Mouse (Mus musculus): ENCODE data around the gene Gga3. TPM values are rescaled to one million over a fixed set of nuclear protein-coding genes. Genes with fewer than 3 reads are reported as not detected.

Gene Gga3
- total RNA-seq, 2 experiments from 2014 or later, result 17.8 to 19.0 TPM

DNA sequence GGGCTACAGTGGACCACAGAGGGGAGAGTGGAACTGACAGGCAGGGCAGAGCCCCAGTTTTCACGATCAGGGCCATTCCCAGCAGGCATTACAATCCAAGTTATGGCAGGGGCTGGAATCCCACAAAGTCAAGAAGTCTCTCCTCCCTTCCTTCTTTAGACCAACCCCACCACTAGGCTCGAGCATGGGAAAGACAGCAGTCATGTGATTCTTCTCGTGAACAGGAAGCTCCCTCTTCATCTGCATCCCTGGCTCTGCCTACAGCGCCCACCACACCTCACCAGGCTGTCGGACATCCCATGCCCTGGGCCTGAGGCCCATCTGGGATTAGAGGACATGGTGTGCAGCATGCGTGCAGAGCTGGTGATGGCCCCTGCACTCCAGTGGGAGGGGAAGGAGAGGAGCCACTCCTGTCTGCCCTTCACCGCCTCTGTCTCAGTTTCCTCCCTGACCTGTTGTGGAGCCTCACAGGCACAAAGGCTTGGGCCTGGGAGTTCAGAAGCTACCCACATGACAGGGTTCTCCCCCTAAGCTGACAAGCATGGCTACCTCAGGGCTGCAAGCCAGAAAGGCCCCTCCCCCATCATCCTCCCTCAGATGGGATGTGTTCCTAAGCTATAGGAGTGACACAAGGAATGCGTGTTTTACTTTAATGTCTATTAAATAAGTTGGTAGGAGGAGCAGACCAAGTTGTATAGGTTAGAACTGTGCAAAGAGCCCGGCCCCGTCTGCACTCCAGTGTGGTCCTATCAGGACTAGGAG lies 10.7 kb upstream of the Gga3 start:
- intact Hi-C loops (cut with DNase I), result no loop called here
- DNase-seq, result no peak

DNA sequence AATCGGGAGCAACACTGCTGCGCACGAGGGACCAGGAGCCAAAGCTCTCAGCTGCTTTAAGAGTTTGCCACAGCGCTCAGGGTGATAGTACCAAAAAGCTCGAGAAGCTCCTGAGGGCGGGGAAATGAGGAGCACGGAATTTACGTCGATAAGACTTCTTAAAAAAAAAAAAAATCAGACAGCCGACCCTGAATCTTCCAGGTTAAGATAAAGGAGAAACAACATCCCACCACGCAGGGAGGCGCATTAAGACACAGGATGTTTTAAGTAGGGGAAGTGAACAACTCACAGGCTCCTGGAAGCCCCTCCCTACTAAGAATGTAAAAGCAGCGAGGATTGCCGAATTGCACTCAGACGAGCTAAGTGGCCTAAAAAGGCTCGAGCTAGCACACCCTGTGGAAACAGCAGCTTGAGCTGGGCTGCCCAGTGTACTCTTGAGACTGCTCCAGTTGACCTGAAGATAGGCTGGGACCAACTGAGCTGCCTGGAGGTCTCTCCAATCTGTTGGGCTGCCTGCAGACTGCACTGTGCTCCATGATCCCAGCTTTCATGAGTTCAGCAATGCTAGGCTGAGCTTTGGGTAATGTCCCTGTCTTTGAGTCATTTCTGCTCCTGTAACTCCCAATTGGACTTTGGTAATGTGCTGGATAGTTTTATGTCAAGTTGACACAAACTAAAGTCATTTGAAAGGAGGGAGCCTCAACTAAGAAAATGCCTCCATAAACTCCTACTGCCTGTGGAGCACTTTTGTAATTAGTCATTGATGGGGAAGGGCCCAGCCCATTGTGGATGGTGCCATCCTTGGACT lies 9.5 kb upstream of the Gga3 start:
- intact Hi-C loops (cut with DNase I), result no loop called here
- DNase-seq, result peak in 1 of 2 experiments; percentile 38

- peak; percentile 91 to 95 for DNase-seq
- intact Hi-C loops (cut with DNase I), result no loop called here
Measured at GRCm38 (mm10) chr11:115612410-115613137, 8.7 kb upstream of the Gga3 start, which contains the start of gene Mif4gd. Gene Mif4gd, minus strand, starts transcription at chr11:115612969.

GRCm38 (mm10) chr11:115612059-115612409 lies 8.2 kb upstream of the Gga3 start:
- intact Hi-C loops (cut with DNase I), result no loop called here
- peak; percentile 83 to 90 for DNase-seq

DNA sequence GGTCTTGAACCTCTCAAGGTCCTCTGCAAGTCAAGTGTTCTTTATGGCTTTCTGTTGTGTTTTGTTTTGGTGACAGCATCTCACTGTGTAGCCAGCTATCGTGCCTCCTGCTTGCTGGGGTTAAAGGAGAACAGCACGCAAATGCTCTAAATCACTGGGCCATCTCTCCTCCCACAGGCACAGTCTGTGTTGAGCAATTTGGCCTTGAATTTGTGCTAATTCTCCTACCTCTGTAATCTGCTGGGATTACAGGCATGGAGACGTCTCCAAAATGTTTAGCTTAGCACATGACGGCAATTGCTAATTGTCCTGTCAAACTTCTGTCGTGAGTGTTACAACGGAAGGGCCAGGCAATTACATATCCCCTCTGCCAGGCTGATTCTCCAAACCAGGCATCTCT lies 7.3 kb upstream of the Gga3 start:
- intact Hi-C loops (cut with DNase I), result no loop called here

DNA sequence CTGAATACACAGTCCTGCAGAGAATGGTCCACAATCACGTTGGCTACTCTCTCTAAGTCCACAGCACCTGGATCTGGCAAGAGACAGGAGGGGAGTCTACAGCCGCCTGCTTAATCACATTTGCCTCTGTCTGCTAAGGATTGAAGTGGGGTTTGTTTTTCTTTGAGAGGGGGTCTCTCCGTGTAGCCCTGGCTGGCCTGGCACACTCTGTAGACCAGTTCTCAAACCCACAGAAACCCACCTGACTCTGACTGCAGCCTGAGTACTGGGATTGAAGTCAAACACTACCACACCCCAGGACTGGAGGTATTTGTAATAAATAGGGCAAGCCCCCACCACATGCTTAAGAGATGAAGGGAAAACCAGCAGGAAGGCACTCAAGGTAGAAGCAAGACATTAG lies 5.7 kb upstream of the Gga3 start:
- intact Hi-C loops (cut with DNase I), result no loop called here
- no peak for DNase-seq

More for the DNA sequence above, 7.3 kb upstream of the Gga3 start:
- DNase-seq, result no peak

- intact Hi-C loops (cut with DNase I), result no loop called here
- no peak for DNase-seq
Measured at GRCm38 (mm10) chr11:115608421-115609399, 4.9 kb upstream of the Gga3 start.

DNA sequence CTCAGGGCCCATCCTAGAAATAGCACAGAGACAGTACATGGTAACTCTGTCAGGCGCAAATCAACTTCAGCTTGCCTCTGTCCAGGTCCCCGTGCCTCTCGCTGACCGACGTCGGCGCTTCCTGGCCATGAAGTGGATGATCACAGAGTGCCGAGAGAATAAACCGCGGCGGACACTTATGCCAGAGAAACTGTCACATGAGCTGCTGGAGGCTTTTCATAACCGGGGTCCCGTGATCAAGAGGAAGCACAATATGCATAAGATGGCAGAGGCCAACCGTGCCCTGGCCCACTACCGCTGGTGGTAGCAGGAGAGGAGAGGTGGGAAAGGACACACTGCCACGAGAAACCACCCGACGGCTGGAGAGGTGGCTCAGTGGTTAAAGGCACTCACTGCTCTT lies 2.9 kb upstream of the Gga3 start:
- DNase-seq, result no peak

DNA sequence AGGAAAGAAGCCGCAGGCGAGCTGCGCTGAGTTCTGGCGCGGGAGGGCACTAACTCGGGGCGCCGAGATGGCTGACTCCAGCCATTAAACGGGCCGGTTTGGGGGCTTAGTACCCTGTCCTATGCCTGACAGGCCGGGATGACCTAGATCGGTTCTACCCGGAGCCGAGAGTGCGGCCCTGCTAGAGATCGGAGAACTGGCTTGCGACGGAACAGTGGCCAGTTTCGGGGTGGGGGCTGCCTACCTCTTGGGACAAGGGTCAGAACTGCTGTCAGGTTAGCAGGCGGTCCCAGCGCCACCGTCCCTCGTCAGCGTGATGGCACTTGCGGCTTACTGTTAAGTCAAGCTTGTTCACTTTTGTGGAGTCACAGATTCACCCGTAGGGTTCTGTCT lies 449 bp upstream of the Gga3 start:
- no peak for DNase-seq
- intact Hi-C loops (cut with DNase I), result loop anchor here (5.0 kb wide), 1 partner anchor 122 kb away; no protein-coding TSS in a partner anchor

More for the DNA sequence above, 2.9 kb upstream of the Gga3 start:
- intact Hi-C loops (cut with DNase I), result no loop called here

GRCm38 (mm10) chr11:115603128-115603475 lies 749 bp downstream of the Gga3 start:
- intact Hi-C loops (cut with DNase I), result loop anchor here (5.0 kb wide), 1 partner anchor 121 kb away; no protein-coding TSS in a partner anchor
- no peak for DNase-seq

DNA sequence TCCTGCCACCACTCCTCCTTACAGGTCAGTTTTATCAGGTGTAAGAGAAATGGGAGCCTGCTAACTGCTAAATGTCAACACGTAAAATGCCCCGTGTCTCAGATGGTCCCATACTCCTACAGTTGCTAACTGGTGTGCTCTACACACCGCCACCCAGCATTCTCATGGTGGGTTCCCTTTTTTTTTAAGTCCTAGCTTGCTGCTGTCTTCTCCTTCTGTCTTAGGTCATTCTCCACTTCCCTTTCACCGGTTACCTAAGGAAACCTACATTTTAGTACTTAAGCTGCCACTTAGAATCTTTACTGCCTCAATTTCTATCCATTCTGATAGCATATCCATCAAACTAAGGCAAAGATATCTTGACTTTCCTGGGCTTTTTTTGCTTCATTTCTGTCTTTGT lies 2.7 kb downstream of the Gga3 start:
- intact Hi-C loops (cut with DNase I), result loop anchor here (5.0 kb wide), 1 partner anchor 119 kb away; no protein-coding TSS in a partner anchor
- DNase-seq, result no peak

GRCm38 (mm10) chr11:115600743-115601142 lies 3.1 kb downstream of the Gga3 start:
- DNase-seq, result no peak
- intact Hi-C loops (cut with DNase I), result loop anchor here (5.0 kb wide), 1 partner anchor 118 kb away; no protein-coding TSS in a partner anchor

GRCm38 (mm10) chr11:115599722-115600121 lies 4.1 kb downstream of the Gga3 start:
- intact Hi-C loops (cut with DNase I), result loop anchor here (5.0 kb wide), 1 partner anchor 117 kb away; no protein-coding TSS in a partner anchor
- DNase-seq, result no peak

GRCm38 (mm10) chr11:115598309-115598708 lies 5.5 kb downstream of the Gga3 start:
- DNase-seq, result no peak
- intact Hi-C loops (cut with DNase I), result no loop called here

- DNase-seq, result no peak
- intact Hi-C loops (cut with DNase I), result no loop called here
Measured at GRCm38 (mm10) chr11:115595209-115595608, 8.6 kb downstream of the Gga3 start.

DNA sequence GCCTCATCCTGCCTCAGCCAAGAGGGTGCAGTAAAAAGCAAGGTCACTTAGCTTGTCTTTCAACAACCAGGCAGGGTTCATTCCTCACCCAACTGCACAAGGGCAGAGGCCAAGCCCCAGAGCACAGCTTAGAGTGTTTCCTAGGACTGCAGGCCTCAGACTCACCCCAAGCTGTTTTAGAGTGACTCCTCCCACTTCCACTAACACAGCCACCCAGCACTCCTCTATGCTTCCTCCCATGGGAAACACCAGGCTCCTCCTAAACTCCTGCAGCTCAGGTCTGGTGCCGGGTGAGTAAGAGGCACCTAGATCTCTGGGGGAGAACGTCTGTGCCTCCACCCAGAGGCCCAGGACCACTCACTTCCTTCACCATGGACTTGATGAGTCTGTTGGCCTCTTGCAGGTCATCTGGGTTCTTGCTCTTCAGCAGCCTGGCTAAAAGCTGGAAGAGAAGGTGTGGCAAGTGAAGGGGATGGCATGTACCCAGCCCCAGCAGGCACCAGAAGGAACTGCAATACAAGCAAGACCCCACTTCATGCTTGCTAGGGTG lies 13.2 kb downstream of the Gga3 start:
- no peak for DNase-seq
- intact Hi-C loops (cut with DNase I), result no loop called here

DNA sequence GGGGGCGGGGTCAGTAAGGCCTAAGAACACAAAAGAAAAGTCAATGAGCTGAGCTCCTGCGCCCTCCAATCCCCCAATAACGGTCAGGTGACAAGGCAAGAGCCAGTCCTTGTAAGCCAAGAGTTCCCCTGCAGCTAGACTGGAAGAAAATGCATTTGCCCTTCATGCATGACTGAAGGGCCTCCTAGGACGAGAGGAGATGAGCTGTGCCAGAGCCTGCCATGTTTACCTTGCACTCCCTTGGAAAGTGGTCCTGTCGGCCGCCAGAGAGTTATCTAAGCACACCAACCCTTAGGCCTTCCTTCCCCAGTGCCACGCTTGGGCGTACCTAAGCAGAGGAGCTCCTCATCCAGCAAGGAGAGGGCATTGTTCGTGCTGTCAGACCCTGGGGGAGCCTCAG lies 15.9 kb downstream of the Gga3 start:
- no peak for DNase-seq
- intact Hi-C loops (cut with DNase I), result no loop called here

DNA sequence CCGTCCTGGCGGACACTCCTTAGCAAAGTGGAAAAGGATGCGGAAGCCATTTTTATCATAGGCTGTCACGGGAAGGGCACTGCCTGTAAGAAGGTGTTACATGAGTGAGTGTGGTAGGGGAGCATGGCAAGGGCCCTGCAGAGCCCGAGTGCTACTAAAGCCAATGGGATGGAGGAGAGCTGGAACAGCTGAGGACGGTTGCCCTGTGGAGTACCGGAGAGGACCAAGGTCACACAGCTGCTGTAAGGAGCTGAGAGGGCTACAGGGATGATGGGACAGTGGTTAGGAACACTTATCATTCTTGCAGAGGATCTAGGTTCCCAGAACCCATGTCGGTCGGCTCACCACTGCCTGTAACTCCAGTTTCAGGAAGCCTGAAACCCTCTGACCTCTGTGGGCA lies 17.4 kb downstream of the Gga3 start:
- intact Hi-C loops (cut with DNase I), result no loop called here
- DNase-seq, result no peak

GRCm38 (mm10) chr11:115585573-115586100 lies 18.2 kb downstream of the Gga3 start:
- intact Hi-C loops (cut with DNase I), result no loop called here
- no peak for DNase-seq

Data from heart, postnatal 14 days (tissue).